Mouse (Mus musculus): ENCODE data around the gene Klhl13. TPM values are rescaled to one million over a fixed set of nuclear protein-coding genes. Genes with fewer than 3 reads are reported as not detected.
A peak's percentile ranks its signal among the peaks of the same experiment; 100 is the strongest.

Gene Klhl13
- polyA plus RNA-seq (2014; fragmentation: Nextera tagmentation; extraction: Ambion mirVana): 42.0 and 43.6 TPM in 2 replicates

GRCm38 (mm10) chrX:23364514-23365381 is at the start of gene Klhl13:
Gene Klhl13, minus strand, starts transcription at chrX:23365082.
- Histone ChIP-seq H3K4me3 (ENCODE audit: low read depth, low read length) (peak within 1 kb of the TSS; percentile 43), H3K9ac (replicated peaks; ENCODE audit: low read depth, low read length) (peak within 1 kb of the TSS; percentile 52; the same call in 1 of the 2 replicates), H3K36me3 (ENCODE audit: control insufficient read depth, insufficient read depth, low read length) (no peaks in the 10 kb centered on the region), H3K9me3 (ENCODE audit: control insufficient read depth, low read depth, low read length) (no peaks in the 10 kb centered on the region), H3K4me2 (replicated peaks; ENCODE audit: low read depth, low read length) (peak within 1 kb of the TSS; percentile 37), H3K27me3 (ENCODE audit: control insufficient read depth, insufficient read depth, low read length) (no peaks in the 10 kb centered on the region), H3K27ac (ENCODE audit: low read length) (peak within 1 kb of the TSS; percentile 67), H3K4me1 (ENCODE audit: control insufficient read depth, insufficient read depth, low read length) (no peaks in the 10 kb centered on the region)
- 10% methylated on average over 44 of the region's 45 CpGs for WGBS
- peak; percentile 94 for ATAC-seq (ENCODE audit: insufficient number of reproducible peaks, insufficient read depth, low FRiP score, low read depth)

- Histone ChIP-seq H3K27me3 (ENCODE audit: control insufficient read depth, insufficient read depth, low read length) (no peaks in the 10 kb centered on the region), H3K4me2 (replicated peaks; ENCODE audit: low read depth, low read length) (no peak overlapping the region), H3K27ac (ENCODE audit: low read length) (no peak overlapping the region), H3K9ac (replicated peaks; ENCODE audit: low read depth, low read length) (no peak overlapping the region), H3K36me3 (ENCODE audit: control insufficient read depth, insufficient read depth, low read length) (no peaks in the 10 kb centered on the region), H3K4me3 (ENCODE audit: low read depth, low read length) (no peak overlapping the region), H3K4me1 (ENCODE audit: control insufficient read depth, insufficient read depth, low read length) (no peaks in the 10 kb centered on the region), H3K9me3 (ENCODE audit: control insufficient read depth, low read depth, low read length) (no peaks in the 10 kb centered on the region)
- WGBS: 55% methylated on average over 4 of the region's 4 CpGs
- no peak for ATAC-seq (ENCODE audit: insufficient number of reproducible peaks, insufficient read depth, low FRiP score, low read depth)
These were observed 44.6 kb upstream of the Klhl13 start for GRCm38 (mm10) chrX:23409296-23410149.

- H3K9ac ChIP-seq (replicated peaks; ENCODE audit: low read depth, low read length): no peak overlapping the region
- WGBS: 47% methylated on average over 4 of the region's 4 CpGs
- H3K27me3 ChIP-seq (ENCODE audit: control insufficient read depth, insufficient read depth, low read length): no peaks in the 10 kb centered on the region
- no peak overlapping the region for H3K27ac ChIP-seq (ENCODE audit: low read length)
- no peaks in the 10 kb centered on the region for H3K36me3 ChIP-seq (ENCODE audit: control insufficient read depth, insufficient read depth, low read length)
- H3K4me3 ChIP-seq (ENCODE audit: low read depth, low read length): no peak overlapping the region
- H3K4me2 ChIP-seq (replicated peaks; ENCODE audit: low read depth, low read length): no peak overlapping the region
- ATAC-seq (ENCODE audit: insufficient number of reproducible peaks, insufficient read depth, low FRiP score, low read depth): no peak
- H3K9me3 ChIP-seq (ENCODE audit: control insufficient read depth, low read depth, low read length): no peaks in the 10 kb centered on the region
- H3K4me1 ChIP-seq (ENCODE audit: control insufficient read depth, insufficient read depth, low read length): no peaks in the 10 kb centered on the region
These were observed 23.8 kb upstream of the Klhl13 start for GRCm38 (mm10) chrX:23388716-23389115.

GRCm38 (mm10) chrX:23363441-23363840 is 1.4 kb downstream of the Klhl13 start:
- no peak for ATAC-seq (ENCODE audit: insufficient number of reproducible peaks, insufficient read depth, low FRiP score, low read depth)
- Histone ChIP-seq H3K36me3 (ENCODE audit: control insufficient read depth, insufficient read depth, low read length) (no peaks in the 10 kb centered on the region), H3K9me3 (ENCODE audit: control insufficient read depth, low read depth, low read length) (no peaks in the 10 kb centered on the region), H3K4me3 (ENCODE audit: low read depth, low read length) (0 out of 2 replicates have a peak overlapping the region, but pooled peaks have one; percentile 43), H3K9ac (replicated peaks; ENCODE audit: low read depth, low read length) (no peak overlapping the region), H3K27me3 (ENCODE audit: control insufficient read depth, insufficient read depth, low read length) (no peaks in the 10 kb centered on the region), H3K4me1 (ENCODE audit: control insufficient read depth, insufficient read depth, low read length) (no peaks in the 10 kb centered on the region), H3K27ac (ENCODE audit: low read length) (no peak overlapping the region), H3K4me2 (replicated peaks; ENCODE audit: low read depth, low read length) (peak overlapping the region; percentile 37)
- 64% methylated on average over 6 of the region's 6 CpGs for WGBS

- 78% methylated on average over 3 of the region's 3 CpGs for WGBS
- no peak overlapping the region for H3K4me3 ChIP-seq (ENCODE audit: low read depth, low read length)
- ATAC-seq (ENCODE audit: insufficient number of reproducible peaks, insufficient read depth, low FRiP score, low read depth): no peak
- no peaks in the 10 kb centered on the region for H3K36me3 ChIP-seq (ENCODE audit: control insufficient read depth, insufficient read depth, low read length)
- H3K4me2 ChIP-seq (replicated peaks; ENCODE audit: low read depth, low read length): no peak overlapping the region
- no peaks in the 10 kb centered on the region for H3K4me1 ChIP-seq (ENCODE audit: control insufficient read depth, insufficient read depth, low read length)
- no peak overlapping the region for H3K9ac ChIP-seq (replicated peaks; ENCODE audit: low read depth, low read length)
- no peaks in the 10 kb centered on the region for H3K27me3 ChIP-seq (ENCODE audit: control insufficient read depth, insufficient read depth, low read length)
- H3K9me3 ChIP-seq (ENCODE audit: control insufficient read depth, low read depth, low read length): no peaks in the 10 kb centered on the region
- no peak overlapping the region for H3K27ac ChIP-seq (ENCODE audit: low read length)
These were observed 4.4 kb downstream of the Klhl13 start for GRCm38 (mm10) chrX:23360446-23360845.

GRCm38 (mm10) chrX:23350083-23350482 is 14.8 kb downstream of the Klhl13 start:
- ATAC-seq (ENCODE audit: insufficient number of reproducible peaks, insufficient read depth, low FRiP score, low read depth): no peak
- no peaks in the 10 kb centered on the region for H3K9me3 ChIP-seq (ENCODE audit: control insufficient read depth, low read depth, low read length)
- 90% methylated on average over 1 of the region's 1 CpGs for WGBS
- H3K27ac ChIP-seq (ENCODE audit: low read length): no peak overlapping the region
- H3K4me2 ChIP-seq (replicated peaks; ENCODE audit: low read depth, low read length): no peak overlapping the region
- H3K9ac ChIP-seq (replicated peaks; ENCODE audit: low read depth, low read length): no peak overlapping the region
- H3K27me3 ChIP-seq (ENCODE audit: control insufficient read depth, insufficient read depth, low read length): no peaks in the 10 kb centered on the region
- H3K36me3 ChIP-seq (ENCODE audit: control insufficient read depth, insufficient read depth, low read length): no peaks in the 10 kb centered on the region
- H3K4me1 ChIP-seq (ENCODE audit: control insufficient read depth, insufficient read depth, low read length): no peaks in the 10 kb centered on the region
- no peak overlapping the region for H3K4me3 ChIP-seq (ENCODE audit: low read depth, low read length)

GRCm38 (mm10) chrX:23328116-23328515 is 36.8 kb downstream of the Klhl13 start:
- H3K27me3 ChIP-seq (ENCODE audit: control insufficient read depth, insufficient read depth, low read length): no peaks in the 10 kb centered on the region
- H3K9ac ChIP-seq (replicated peaks; ENCODE audit: low read depth, low read length): no peak overlapping the region
- no peak overlapping the region for H3K4me3 ChIP-seq (ENCODE audit: low read depth, low read length)
- 59% methylated on average over 1 of the region's 1 CpGs for WGBS
- no peaks in the 10 kb centered on the region for H3K9me3 ChIP-seq (ENCODE audit: control insufficient read depth, low read depth, low read length)
- no peak for ATAC-seq (ENCODE audit: insufficient number of reproducible peaks, insufficient read depth, low FRiP score, low read depth)
- no peak overlapping the region for H3K27ac ChIP-seq (ENCODE audit: low read length)
- H3K36me3 ChIP-seq (ENCODE audit: control insufficient read depth, insufficient read depth, low read length): no peaks in the 10 kb centered on the region
- no peaks in the 10 kb centered on the region for H3K4me1 ChIP-seq (ENCODE audit: control insufficient read depth, insufficient read depth, low read length)
- no peak overlapping the region for H3K4me2 ChIP-seq (replicated peaks; ENCODE audit: low read depth, low read length)

GRCm38 (mm10) chrX:23318857-23319256 is 46.0 kb downstream of the Klhl13 start:
- ATAC-seq (ENCODE audit: insufficient number of reproducible peaks, insufficient read depth, low FRiP score, low read depth): no peak

More at GRCm38 (mm10) chrX:23318857-23319256, 46.0 kb downstream of the Klhl13 start:
- H3K4me3 ChIP-seq (ENCODE audit: low read depth, low read length): no peak overlapping the region
- H3K9me3 ChIP-seq (ENCODE audit: control insufficient read depth, low read depth, low read length): no peaks in the 10 kb centered on the region
- no peak overlapping the region for H3K9ac ChIP-seq (replicated peaks; ENCODE audit: low read depth, low read length)
- no peaks in the 10 kb centered on the region for H3K4me1 ChIP-seq (ENCODE audit: control insufficient read depth, insufficient read depth, low read length)
- H3K27me3 ChIP-seq (ENCODE audit: control insufficient read depth, insufficient read depth, low read length): no peaks in the 10 kb centered on the region
- no peak overlapping the region for H3K27ac ChIP-seq (ENCODE audit: low read length)
- H3K36me3 ChIP-seq (ENCODE audit: control insufficient read depth, insufficient read depth, low read length): no peaks in the 10 kb centered on the region
- no peak overlapping the region for H3K4me2 ChIP-seq (replicated peaks; ENCODE audit: low read depth, low read length)
